Mouse (Mus musculus) B cell, adult 2 months (primary cell): ENCODE measurements around the gene Ttc7b.
A peak's percentile ranks its signal among the peaks of the same experiment; 100 is the strongest.

Experiments used
- DNase-seq, 2 experiments: peaks; one replicate each; pipeline ENCODE4 v3.0.0; 2022

The Ttc7b gene

GRCm38 (mm10) chr12:100293956-100294355, 226.7 kb downstream of the Ttc7b start:
- no peak for DNase-seq

GRCm38 (mm10) chr12:100290711-100291685, 229.6 kb downstream of the Ttc7b start:
- no peak for DNase-seq

- no peak for DNase-seq
These were observed 230.5 kb downstream of the Ttc7b start for GRCm38 (mm10) chr12:100290178-100290531.

GRCm38 (mm10) chr12:100289267-100290177, 231.1 kb downstream of the Ttc7b start:
- DNase-seq: no peak

GRCm38 (mm10) chr12:100288018-100288417, 232.6 kb downstream of the Ttc7b start:
- DNase-seq: no peak

- no peak for DNase-seq
These were observed 233.1 kb downstream of the Ttc7b start for GRCm38 (mm10) chr12:100287565-100287964.

- no peak for DNase-seq
These were observed 237.3 kb downstream of the Ttc7b start for GRCm38 (mm10) chr12:100283283-100283682.

GRCm38 (mm10) chr12:100282025-100282885, 238.4 kb downstream of the Ttc7b start:
- DNase-seq: peak; percentile 77 to 82

- no peak for DNase-seq
These were observed 239.4 kb downstream of the Ttc7b start for GRCm38 (mm10) chr12:100280972-100281794.

GRCm38 (mm10) chr12:100279898-100280297, 240.7 kb downstream of the Ttc7b start:
- DNase-seq: no peak

GRCm38 (mm10) chr12:100278358-100278757, 242.3 kb downstream of the Ttc7b start:
- no peak for DNase-seq

GRCm38 (mm10) chr12:100277534-100277905, 243.1 kb downstream of the Ttc7b start:
- no peak for DNase-seq

GRCm38 (mm10) chr12:100276607-100277533, 243.8 kb downstream of the Ttc7b start:
- DNase-seq: peak; percentile 16 to 21

- DNase-seq: no peak
These were observed 244.8 kb downstream of the Ttc7b start for GRCm38 (mm10) chr12:100275850-100276249.

- no peak for DNase-seq
These were observed 247.6 kb downstream of the Ttc7b start for GRCm38 (mm10) chr12:100273033-100273432.

- no peak for DNase-seq
These were observed 250.5 kb downstream of the Ttc7b start for GRCm38 (mm10) chr12:100269967-100270662.

- peak; percentile 67 for DNase-seq
These were observed 252.6 kb downstream of the Ttc7b start for GRCm38 (mm10) chr12:100268011-100268410.

GRCm38 (mm10) chr12:100265546-100266309, 254.9 kb downstream of the Ttc7b start:
- no peak for DNase-seq

GRCm38 (mm10) chr12:100264941-100265340, 255.7 kb downstream of the Ttc7b start:
- DNase-seq: no peak
